Mouse (Mus musculus): ENCODE measurements around the gene Rock2.

- TF ChIP-seq CTCF (IDR thresholded peaks at IDR 0.05; ENCODE audit: low read depth, low read length) (no peak), POLR2A (IDR thresholded peaks at IDR 0.05; ENCODE audit: extremely low read depth, insufficient read depth, low read length) (no peak)
Observed at GRCm38 (mm10) chr12:16872926-16873464, 21.7 kb upstream of the Rock2 start.

Measured in liver, adult 2 months (tissue).